Mouse (Mus musculus) bone marrow macrophage, adult 2 months (primary cell): ENCODE results near the gene Aco2. TPM values are rescaled to one million over a fixed set of nuclear protein-coding genes. Genes with fewer than 3 reads are reported as not detected.

ENCODE experiments used
- H3K27ac ChIP-seq: 2 replicates; pipeline ENCODE4 v1.5.1; 2012; ENCODE audit warnings: low read depth, low read length; ENCODE audit not compliant: insufficient read depth
- H3K4me1 ChIP-seq: 2 replicates; pipeline ENCODE4 v1.6.1; 2012; ENCODE audit warnings: low read length; ENCODE audit not compliant: control insufficient read depth, insufficient read depth
- H3K4me3 ChIP-seq: 2 replicates; pipeline ENCODE4 v1.5.1; 2012; ENCODE audit warnings: mild to moderate bottlenecking, low read length, moderate library complexity; ENCODE audit not compliant: insufficient read depth
- CTCF ChIP-seq: IDR thresholded peaks from 2 replicates; pipeline ENCODE4 v1.5.1; 2012; ENCODE audit warnings: low read depth, mild to moderate bottlenecking, low read length, moderate library complexity
- POLR2A ChIP-seq: IDR thresholded peaks from 2 replicates; pipeline ENCODE4 v1.6.1; 2012; ENCODE audit warnings: mild to moderate bottlenecking, low read depth, low read length, borderline replicate concordance
- polyA plus RNA-seq: library from polyadenylated mRNA; stranded (reverse); fragments of >200 nt; gene quantifications from 2 replicates; pipeline ENCODE4 v1.2.4, GENCODE M21; 2012; ENCODE audit not compliant: missing spikeins, insufficient read depth, insufficient read length

Aco2 gene
- polyA plus RNA-seq, 1 experiment = 97.0 TPM

DNA sequence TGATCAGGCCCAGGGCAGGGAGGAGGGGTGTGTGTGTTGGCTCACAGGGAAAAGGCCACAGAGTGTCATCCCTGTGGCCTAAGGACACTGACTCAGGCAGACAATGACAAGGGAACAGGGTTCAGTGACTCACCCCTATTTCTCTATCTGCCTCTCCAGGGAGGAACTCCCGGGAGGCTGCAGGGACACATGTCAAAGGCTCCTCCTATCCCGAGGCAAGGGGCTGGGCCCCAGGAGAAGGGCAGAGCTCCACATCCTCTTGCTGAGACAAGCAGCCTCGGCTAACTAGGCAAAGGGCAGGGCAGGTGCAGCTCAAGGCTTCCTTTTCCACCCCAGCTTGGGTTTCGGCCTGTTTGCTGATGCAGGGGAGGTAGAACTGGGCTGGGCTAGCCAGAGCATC lies 26.4 kb upstream of the Aco2 start:
- Histone ChIP-seq H3K27ac (peak overlapping the region; percentile 51), H3K4me1 (peaks cover 29% of the 10 kb centered on the region), H3K4me3 (no peak overlapping the region)
- TF ChIP-seq POLR2A = no peak
- no peak for TF ChIP-seq CTCF

- TF ChIP-seq CTCF (no peak), POLR2A (no peak)
- H3K4me3 ChIP-seq = no peak overlapping the region
- H3K4me1 ChIP-seq = peaks cover 29% of the 10 kb centered on the region
- H3K27ac ChIP-seq = peak overlapping the region; percentile 5
Measured at GRCm38 (mm10) chr15:81846755-81847154, 25.4 kb upstream of the Aco2 start.

DNA sequence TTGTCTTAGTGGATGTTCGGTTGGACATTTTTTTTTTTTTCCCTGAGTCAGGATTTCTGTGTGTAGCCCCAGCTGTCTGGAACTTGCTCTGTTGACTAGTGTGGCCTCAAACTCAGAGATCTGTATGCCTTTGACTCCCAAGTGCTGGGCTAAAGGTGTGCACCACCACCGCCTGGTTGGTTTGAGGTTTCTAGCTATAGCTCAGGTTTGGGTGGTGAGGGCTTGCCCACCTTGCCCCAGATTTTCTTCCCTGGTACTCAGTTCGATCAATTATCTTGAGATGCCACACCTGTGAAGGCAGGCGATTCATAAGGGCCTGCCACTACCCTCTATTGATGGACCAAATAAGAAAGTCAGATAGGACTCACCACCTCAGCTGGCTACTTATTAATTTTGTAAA lies 24.9 kb upstream of the Aco2 start:
- TF ChIP-seq POLR2A (no peak), CTCF (no peak)
- Histone ChIP-seq H3K4me1 (peaks cover 29% of the 10 kb centered on the region), H3K4me3 (no peak overlapping the region), H3K27ac (no peak overlapping the region)

DNA sequence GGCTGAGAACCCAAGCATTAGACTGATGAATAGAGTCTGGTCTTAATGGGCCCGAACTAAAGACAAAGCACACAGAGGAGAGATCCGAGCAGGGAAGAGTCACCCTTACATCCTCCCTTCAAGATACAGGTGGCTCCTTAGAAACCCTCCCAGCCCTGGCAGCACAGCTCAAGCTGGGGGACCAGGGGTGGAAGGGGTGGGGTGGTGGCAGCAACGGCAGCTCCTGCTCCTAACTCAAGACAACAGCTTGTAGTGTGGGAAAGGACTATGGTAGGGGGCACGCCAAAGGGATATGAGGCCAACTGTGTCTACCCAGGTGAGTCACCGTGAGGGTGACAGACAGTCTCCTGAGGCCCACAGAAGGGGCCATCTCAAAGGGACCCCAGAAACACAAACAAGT lies 24.2 kb upstream of the Aco2 start:
- H3K4me1 ChIP-seq = peaks cover 29% of the 10 kb centered on the region
- TF ChIP-seq POLR2A (no peak), CTCF (no peak)
- H3K27ac ChIP-seq = no peak overlapping the region

DNA sequence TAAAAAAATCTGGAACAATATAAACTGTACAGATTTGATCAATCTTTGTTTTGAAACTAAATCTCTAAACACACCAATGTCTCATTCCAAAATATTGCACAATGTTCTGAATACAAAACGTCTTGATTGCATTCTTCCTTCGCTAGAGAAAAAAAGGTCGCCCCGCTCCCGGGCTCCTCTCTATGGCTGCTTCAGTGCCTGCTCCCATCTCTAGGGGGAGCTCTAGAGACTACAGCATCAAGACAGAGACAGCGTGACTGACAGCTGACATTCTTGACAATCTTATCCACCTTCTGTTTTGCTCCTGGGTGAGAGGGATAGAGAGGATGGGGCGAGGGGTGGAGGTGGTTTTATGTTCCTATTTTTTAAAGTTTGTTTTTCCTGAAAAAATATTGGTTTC lies 23.8 kb upstream of the Aco2 start:
- peaks cover 29% of the 10 kb centered on the region for H3K4me1 ChIP-seq
- no peak overlapping the region for H3K27ac ChIP-seq
- TF ChIP-seq CTCF (peak; percentile 60), POLR2A (no peak)
- H3K4me3 ChIP-seq = no peak overlapping the region

More for the DNA sequence above, 24.2 kb upstream of the Aco2 start:
- H3K4me3 ChIP-seq = no peak overlapping the region

DNA sequence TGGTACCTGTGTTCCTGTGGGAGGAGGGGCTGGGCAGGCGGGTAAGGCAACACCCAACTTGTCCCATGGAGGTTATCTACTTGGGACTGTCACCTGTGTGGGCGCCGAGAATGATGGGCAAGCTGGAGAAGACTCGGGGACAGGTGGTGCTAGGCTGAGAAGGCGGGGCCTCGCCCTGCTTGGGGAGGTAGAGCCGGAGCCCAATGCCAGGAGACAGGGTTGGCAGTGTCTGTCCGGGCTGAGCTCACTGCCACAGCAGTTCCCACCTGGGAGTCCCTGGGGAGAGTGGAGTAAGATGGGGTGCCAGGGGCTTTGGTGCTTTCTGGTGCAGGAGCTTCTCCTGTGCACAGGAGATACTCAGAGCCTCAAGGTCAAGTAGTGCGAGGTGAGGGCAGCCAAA lies 23.0 kb upstream of the Aco2 start:
- Histone ChIP-seq H3K4me1 (peaks cover 29% of the 10 kb centered on the region), H3K4me3 (no peak overlapping the region), H3K27ac (no peak overlapping the region)
- no peak for TF ChIP-seq CTCF
- no peak for TF ChIP-seq POLR2A

GRCm38 (mm10) chr15:81850718-81851117 lies 21.4 kb upstream of the Aco2 start:
- Histone ChIP-seq H3K4me1 (peaks cover 24% of the 10 kb centered on the region), H3K4me3 (no peak overlapping the region), H3K27ac (no peak overlapping the region)

GRCm38 (mm10) chr15:81851375-81851774 lies 20.7 kb upstream of the Aco2 start:
- H3K4me1 ChIP-seq = peaks cover 20% of the 10 kb centered on the region
- no peak for TF ChIP-seq POLR2A
- TF ChIP-seq CTCF = no peak
- H3K27ac ChIP-seq = no peak overlapping the region
- H3K4me3 ChIP-seq = no peak overlapping the region

More at GRCm38 (mm10) chr15:81850718-81851117, 21.4 kb upstream of the Aco2 start:
- no peak for TF ChIP-seq POLR2A
- no peak for TF ChIP-seq CTCF

DNA sequence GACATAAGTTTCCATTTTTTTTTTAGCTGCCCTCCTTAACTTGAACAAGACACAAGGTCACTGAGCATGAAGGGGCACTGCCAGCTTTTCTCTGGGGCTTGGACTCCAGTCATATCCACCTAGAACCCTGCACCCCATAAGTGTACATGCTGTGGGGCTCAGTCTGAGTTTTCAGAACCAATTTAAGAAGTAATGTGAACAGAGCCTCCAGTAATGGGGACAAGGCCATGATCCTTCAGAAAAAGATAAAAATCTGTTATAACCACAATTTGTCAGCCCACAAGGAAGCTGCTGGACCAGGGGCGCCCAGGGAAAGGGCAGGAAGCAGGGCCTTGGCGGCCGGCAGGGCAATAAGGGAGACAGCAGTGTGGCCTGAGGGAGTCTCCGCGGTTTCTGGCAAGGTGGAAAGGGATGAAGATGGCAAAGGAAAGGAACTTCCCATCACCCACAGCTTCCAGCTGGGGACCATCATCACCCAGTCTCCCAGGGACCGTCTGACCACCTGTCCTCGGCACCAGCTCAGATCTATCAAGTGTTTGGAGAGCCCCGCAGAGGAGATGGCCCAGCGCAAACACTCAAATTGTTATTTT lies 19.6 kb upstream of the Aco2 start:
- Histone ChIP-seq H3K27ac (no peak overlapping the region), H3K4me3 (no peak overlapping the region), H3K4me1 (peaks cover 10% of the 10 kb centered on the region)
- no peak for TF ChIP-seq POLR2A
- no peak for TF ChIP-seq CTCF

GRCm38 (mm10) chr15:81853081-81853480 lies 19.0 kb upstream of the Aco2 start:
- TF ChIP-seq POLR2A = no peak
- no peak for TF ChIP-seq CTCF
- H3K4me3 ChIP-seq = no peak overlapping the region
- no peak overlapping the region for H3K27ac ChIP-seq
- H3K4me1 ChIP-seq = peaks cover 4% of the 10 kb centered on the region
